Mouse (Mus musculus) limb, embryonic 11.5 days (tissue): ENCODE measurements around the gene Capn12. TPM values are rescaled to one million over a fixed set of nuclear protein-coding genes. Genes with fewer than 3 reads are reported as not detected.
A peak's percentile ranks its signal among the peaks of the same experiment; 100 is the strongest.

Experiments used
- ATAC-seq: fragments of 200-750 bp; cut with Nextera tagmentation; 2 replicates; pipeline ENCODE4 v1.8.0; 2017; ENCODE audit warnings: low read depth; ENCODE audit not compliant: insufficient number of reproducible peaks, low FRiP score, low TSS enrichment
- DNase-seq: peaks from one replicate; pipeline ENCODE4 v3.0.0-alpha.2; 2015; ENCODE audit warnings: low spot score
- H3K27ac ChIP-seq: fragments of 300-500 bp; sonication (generic); replicated peaks from 2 replicates; pipeline ENCODE4 v1.5.1; 2014; ENCODE audit warnings: low read depth, mild to moderate bottlenecking, low read length
- H3K27me3 ChIP-seq: fragments of 300-500 bp; sonication (generic); 2 replicates; pipeline ENCODE4 v1.6.1; 2014; ENCODE audit warnings: mild to moderate bottlenecking, low read length, mixed read lengths; ENCODE audit not compliant: control insufficient read depth, insufficient read depth
- H3K36me3 ChIP-seq: fragments of 300-500 bp; sonication (generic); 2 replicates; pipeline ENCODE4 v1.6.1; 2014; ENCODE audit warnings: mild to moderate bottlenecking, low read length, moderate library complexity, mixed read lengths; ENCODE audit not compliant: control insufficient read depth, insufficient read depth
- H3K4me1 ChIP-seq: fragments of 300-500 bp; sonication (generic); 2 replicates; pipeline ENCODE4 v1.6.1; 2014; ENCODE audit warnings: low read length, mixed read lengths; ENCODE audit not compliant: control insufficient read depth, insufficient read depth
- H3K4me2 ChIP-seq: fragments of 300-500 bp; sonication (generic); 2 replicates; pipeline ENCODE4 v1.6.1; 2014; ENCODE audit warnings: low read depth, mild to moderate bottlenecking, moderate library complexity; ENCODE audit not compliant: severe bottlenecking
- H3K4me3 ChIP-seq: fragments of 300-500 bp; sonication (generic); 2 replicates; pipeline ENCODE4 v1.5.1; 2014; ENCODE audit warnings: low read depth, low read length
- H3K9ac ChIP-seq: fragments of 300-500 bp; sonication (generic); 2 replicates; pipeline ENCODE4 v1.6.1; 2014; ENCODE audit warnings: mild to moderate bottlenecking, low read length
- H3K9me3 ChIP-seq: fragments of 300-500 bp; sonication (generic); 2 replicates; pipeline ENCODE4 v1.6.1; 2016; ENCODE audit warnings: low read length; ENCODE audit not compliant: control insufficient read depth
- WGBS: fragments of 180-500 bp; shearing (Covaris S2); extraction: QIAGEN DNeasy Blood & Tissue Kit; methylation state at CpG from one replicate; pipeline ENCODE4 v1.1.7; 2014; 5-methylcytosine and 5-hydroxymethylcytosine counted together
- polyA plus RNA-seq: library from polyadenylated mRNA; unstranded; fragments of >200 nt; fragmentation: Nextera tagmentation; extraction: Ambion mirVana; gene quantifications from 2 replicates; pipeline ENCODE4 v1.2.1, GENCODE M21; 2014

Gene Capn12
- 0.59 and 0.62 TPM in 2 replicates for polyA plus RNA-seq

DNA sequence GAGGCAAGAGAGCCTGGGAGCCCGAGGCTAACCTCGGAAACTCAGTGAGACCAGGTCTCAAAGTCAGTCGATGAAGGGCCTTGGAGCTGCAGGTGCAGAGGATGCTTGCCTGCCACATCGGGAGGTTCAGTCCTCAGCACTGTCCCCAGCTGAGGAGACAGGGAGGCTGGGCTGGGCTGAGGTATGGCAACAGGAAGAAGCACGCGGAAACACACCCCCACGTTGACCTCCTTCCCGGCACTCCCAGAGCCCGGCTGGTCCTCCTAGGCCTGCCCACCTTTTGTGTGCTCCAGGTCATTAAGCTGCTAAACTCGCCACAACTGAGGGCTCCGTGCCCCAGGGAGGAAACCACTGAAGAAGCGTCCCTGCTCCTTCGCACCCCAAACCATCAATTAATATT, at the start of gene Capn12:
Capn12 (plus strand) TSS at position 224 of the 400 bp plus-strand sequence.
- Histone ChIP-seq H3K27ac (no peak within 1 kb of the TSS), H3K4me2 (no peak within 1 kb of the TSS), H3K4me3 (no peak within 1 kb of the TSS), H3K36me3 (no peaks in the 10 kb centered on the region), H3K9me3 (no peaks in the 10 kb centered on the region), H3K9ac (no peak within 1 kb of the TSS), H3K27me3 (no peaks in the 10 kb centered on the region), H3K4me1 (no peaks in the 10 kb centered on the region)
- WGBS = 29% methylated on average over 13 of the region's 13 CpGs
- ATAC-seq (no peak), DNase-seq (no peak)

DNA sequence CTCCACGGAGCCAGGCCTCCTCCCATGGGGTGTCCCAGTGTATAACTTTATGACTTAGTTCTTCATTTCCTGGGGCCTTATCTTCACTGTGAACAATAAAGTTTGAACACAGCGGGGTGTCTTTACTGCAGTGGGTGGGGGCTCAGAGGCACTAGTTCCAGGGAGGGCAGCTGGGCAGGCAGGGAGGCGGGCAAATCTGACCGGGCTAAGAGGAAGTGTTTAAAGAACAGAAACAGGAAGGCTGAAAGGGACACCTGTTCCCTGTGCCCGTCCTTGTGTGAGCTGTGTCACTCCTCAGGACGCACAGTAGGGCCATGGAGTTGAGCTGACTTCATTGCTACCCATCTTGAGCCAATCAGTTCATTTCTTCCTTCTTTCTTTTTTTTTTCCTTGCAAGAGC, 49.1 kb upstream of the Capn12 start:
- Histone ChIP-seq H3K4me1 (no peaks in the 10 kb centered on the region), H3K27ac (no peak overlapping the region), H3K4me3 (no peak overlapping the region), H3K27me3 (no peaks in the 10 kb centered on the region), H3K4me2 (no peak overlapping the region), H3K9ac (no peak overlapping the region), H3K36me3 (peaks cover 12% of the 10 kb centered on the region; the same call in 1 of the 2 replicates), H3K9me3 (no peaks in the 10 kb centered on the region; the same call in 1 of the 2 replicates)
- no peak for ATAC-seq
- DNase-seq = no peak
- 67% methylated on average over 6 of the region's 6 CpGs for WGBS

DNA sequence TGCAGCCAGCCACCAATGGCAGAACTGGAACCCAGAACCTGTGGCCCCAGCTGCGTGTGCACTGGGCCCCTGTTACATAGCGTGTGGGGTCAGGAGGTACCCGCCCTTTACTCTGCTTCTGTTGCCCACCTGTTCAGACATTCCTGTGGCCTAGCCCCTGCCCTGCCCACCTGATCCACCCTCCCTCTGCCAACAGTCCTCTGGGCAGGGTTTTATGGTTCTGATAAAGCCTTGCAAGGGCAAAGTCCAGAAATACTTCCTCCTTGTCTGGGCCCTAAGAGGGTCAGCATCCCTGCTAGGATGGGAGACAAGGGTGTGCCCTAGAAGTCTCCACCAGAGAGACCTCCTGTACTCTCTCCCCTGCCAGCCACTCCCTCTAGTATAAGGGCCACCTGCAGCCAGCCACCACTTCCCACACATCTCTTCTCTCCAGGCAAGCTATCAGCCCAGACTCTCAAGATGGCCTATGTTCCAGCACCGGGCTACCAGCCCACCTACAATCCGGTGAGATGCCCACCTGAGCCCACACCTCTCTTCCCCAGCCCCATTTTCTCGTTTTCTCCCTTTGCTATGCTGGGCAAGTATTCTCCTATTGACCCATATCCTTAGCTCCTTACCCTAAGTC, 47.4 kb upstream of the Capn12 start, which contains the start of gene Lgals4:
Lgals4 (plus strand) TSS at position 132 of the 625 bp plus-strand sequence.
- Histone ChIP-seq H3K4me3 (no peak within 1 kb of the TSS), H3K27me3 (no peaks in the 10 kb centered on the region), H3K9me3 (no peaks in the 10 kb centered on the region; the same call in 1 of the 2 replicates), H3K27ac (no peak within 1 kb of the TSS), H3K4me2 (no peak within 1 kb of the TSS), H3K36me3 (peaks cover 12% of the 10 kb centered on the region; the same call in 1 of the 2 replicates), H3K4me1 (no peaks in the 10 kb centered on the region), H3K9ac (no peak within 1 kb of the TSS)
- WGBS = 78% methylated on average over 6 of the region's 6 CpGs
- ATAC-seq = no peak
- DNase-seq = no peak

DNA sequence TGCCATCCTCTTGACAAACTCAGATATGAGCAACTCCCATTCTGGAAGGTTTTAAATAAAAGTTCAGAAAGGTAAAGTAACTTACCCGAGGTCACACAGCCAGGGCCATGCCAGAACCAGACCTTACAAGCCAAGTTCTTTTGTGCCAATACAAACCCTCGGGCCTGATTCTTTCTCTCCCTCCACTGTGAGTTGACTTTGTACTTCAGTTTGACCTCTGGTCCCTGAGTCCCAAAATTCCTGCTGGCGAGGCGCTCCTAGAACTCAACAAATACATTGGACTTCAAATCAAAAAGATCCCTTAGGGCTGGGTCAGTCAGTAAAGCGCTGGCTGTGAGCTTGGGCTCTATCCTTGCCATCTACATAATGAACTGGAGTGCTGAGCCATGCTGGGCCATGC, 44.3 kb upstream of the Capn12 start:
- DNase-seq (no peak), ATAC-seq (no peak)
- Histone ChIP-seq H3K9me3 (no peaks in the 10 kb centered on the region), H3K36me3 (no peaks in the 10 kb centered on the region), H3K27ac (no peak overlapping the region), H3K4me3 (no peak overlapping the region), H3K4me1 (no peaks in the 10 kb centered on the region), H3K27me3 (no peaks in the 10 kb centered on the region), H3K4me2 (no peak overlapping the region), H3K9ac (no peak overlapping the region)
- 86% methylated on average over 5 of the region's 5 CpGs for WGBS

DNA sequence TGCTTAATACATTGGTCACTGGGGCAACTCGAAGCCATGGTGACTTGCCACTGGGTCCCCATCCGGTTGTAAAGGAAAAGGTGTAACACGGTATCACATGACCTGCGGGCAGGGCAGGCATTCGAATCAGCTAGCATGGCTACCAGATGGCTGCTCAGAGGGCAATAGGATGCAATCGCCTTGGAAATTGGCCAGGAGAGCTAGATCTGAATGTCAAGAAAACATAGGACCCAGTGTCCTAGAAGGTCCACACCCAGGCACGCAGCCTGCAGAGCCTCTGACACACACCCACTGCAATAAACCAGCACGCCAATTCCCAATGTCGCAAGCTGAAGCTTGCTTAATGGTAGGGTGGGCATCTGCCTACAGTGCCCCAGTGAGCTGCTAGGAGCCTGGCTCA, 42.9 kb upstream of the Capn12 start:
- Histone ChIP-seq H3K27ac (no peak overlapping the region), H3K27me3 (no peaks in the 10 kb centered on the region), H3K4me1 (no peaks in the 10 kb centered on the region), H3K4me3 (no peak overlapping the region), H3K4me2 (no peak overlapping the region), H3K9me3 (no peaks in the 10 kb centered on the region), H3K36me3 (no peaks in the 10 kb centered on the region), H3K9ac (no peak overlapping the region)
- ATAC-seq = no peak
- DNase-seq = no peak
- 76% methylated on average over 9 of the region's 9 CpGs for WGBS

DNA sequence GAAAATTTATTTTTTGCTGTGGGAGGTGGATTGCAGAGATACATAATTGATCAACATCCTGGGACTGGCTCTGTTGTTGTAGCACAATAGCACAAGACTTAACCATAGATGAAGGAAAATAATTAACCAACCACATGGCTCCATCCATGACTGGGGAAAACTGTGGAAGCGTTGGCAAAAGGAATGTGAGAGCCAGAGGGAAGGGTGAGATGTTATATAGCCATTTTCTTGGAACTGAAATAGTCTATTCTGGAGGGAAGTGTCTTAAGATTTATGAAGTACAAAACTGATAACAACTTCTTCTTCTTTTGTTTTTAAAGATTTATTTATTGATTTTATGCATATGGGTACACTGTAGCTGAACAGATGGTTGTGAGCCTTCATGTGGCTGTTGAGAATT, 33.9 kb upstream of the Capn12 start:
- DNase-seq (no peak), ATAC-seq (no peak)
- Histone ChIP-seq H3K4me1 (peaks cover 8% of the 10 kb centered on the region; the same call in 1 of the 2 replicates), H3K9me3 (no peaks in the 10 kb centered on the region), H3K27me3 (no peaks in the 10 kb centered on the region), H3K36me3 (no peaks in the 10 kb centered on the region), H3K4me2 (no peak overlapping the region), H3K4me3 (no peak overlapping the region), H3K9ac (no peak overlapping the region), H3K27ac (no peak overlapping the region)
- 90% methylated on average over 1 of the region's 1 CpGs for WGBS

DNA sequence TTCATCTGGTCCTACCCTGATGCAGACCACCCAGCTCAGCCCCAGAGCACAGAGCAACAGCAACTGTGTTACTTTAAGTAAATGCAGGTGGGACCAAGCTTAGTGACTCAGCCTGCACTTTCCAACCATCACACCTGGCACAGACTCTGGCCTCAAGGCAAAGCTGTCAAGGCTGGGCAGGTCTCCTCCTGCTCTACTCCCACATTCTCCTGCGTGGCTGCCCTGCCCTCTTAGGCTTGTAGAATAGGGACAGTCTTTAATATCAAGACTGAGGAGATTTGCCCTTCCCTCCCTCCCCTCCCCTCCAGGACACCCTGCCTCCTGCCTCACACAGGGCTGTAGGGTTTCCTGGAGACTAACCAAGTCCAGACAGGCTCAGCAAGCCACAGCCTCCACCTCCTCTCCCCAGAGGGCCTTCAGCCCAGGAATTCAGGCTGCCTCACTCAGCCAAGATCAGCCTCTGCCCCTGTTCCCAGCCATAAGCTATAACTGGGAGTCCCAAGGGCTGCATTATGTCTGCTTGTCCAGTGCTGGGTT, 31.5 kb upstream of the Capn12 start:
- no peak overlapping the region for H3K4me2 ChIP-seq
- H3K27me3 ChIP-seq = no peaks in the 10 kb centered on the region
- ATAC-seq = peak; percentile 69
- H3K27ac ChIP-seq = no peak overlapping the region; the same call in 1 of the 2 replicates
- peaks cover 8% of the 10 kb centered on the region; the same call in 1 of the 2 replicates for H3K4me1 ChIP-seq
- no peaks in the 10 kb centered on the region for H3K9me3 ChIP-seq
- peak; percentile 52 for DNase-seq
- H3K36me3 ChIP-seq = no peaks in the 10 kb centered on the region
- WGBS = 19% methylated on average over 1 of the region's 1 CpGs
- H3K4me3 ChIP-seq = no peak overlapping the region
- no peak overlapping the region for H3K9ac ChIP-seq

DNA sequence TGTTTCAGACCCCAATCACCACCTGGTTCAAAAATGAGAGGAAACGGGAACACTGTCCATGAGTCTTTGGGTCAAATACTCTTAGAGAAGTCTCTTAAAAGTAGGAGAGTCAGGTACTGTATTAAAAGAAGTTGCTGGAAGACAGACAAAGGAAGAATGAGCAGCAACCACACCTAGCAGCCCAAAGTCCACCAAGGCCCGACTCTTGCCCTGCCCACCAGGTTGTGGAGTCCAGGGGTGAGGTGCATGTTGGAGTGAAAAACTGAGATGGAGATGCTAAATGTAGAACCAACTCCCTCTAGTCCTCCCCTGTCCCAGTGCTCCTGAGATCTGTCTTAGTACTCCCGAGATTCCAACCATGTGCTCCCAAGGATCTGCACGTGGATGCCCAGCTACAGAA, 30.6 kb upstream of the Capn12 start:
- Histone ChIP-seq H3K4me3 (no peak overlapping the region), H3K9me3 (no peaks in the 10 kb centered on the region), H3K9ac (no peak overlapping the region), H3K27me3 (no peaks in the 10 kb centered on the region), H3K36me3 (no peaks in the 10 kb centered on the region), H3K4me2 (no peak overlapping the region), H3K4me1 (peaks cover 8% of the 10 kb centered on the region; the same call in 1 of the 2 replicates), H3K27ac (no peak overlapping the region)
- WGBS = 84% methylated on average over 4 of the region's 4 CpGs
- no peak for DNase-seq
- ATAC-seq = no peak
